Mouse (Mus musculus): Measurements from ENCODE around the gene Cacng2.
"Not testable (repeated sequence)": the region's sequence is repeated elsewhere in the genome, so short reads cannot be mapped to it uniquely, and the experiment has no call there.

Cacng2 gene

GRCm38 (mm10) chr15:78026521-78026920 is 93.3 kb downstream of the Cacng2 start:
- no peak for DNase-seq (ENCODE audit: extremely low read depth, insufficient read length, low spot score)

- DNase-seq (ENCODE audit: extremely low read depth, insufficient read length, low spot score): no peak
These were observed 95.6 kb downstream of the Cacng2 start for GRCm38 (mm10) chr15:78024211-78024610.

GRCm38 (mm10) chr15:78014046-78014445 is 105.8 kb downstream of the Cacng2 start:
- DNase-seq (ENCODE audit: extremely low read depth, insufficient read length, low spot score): no peak

DNA sequence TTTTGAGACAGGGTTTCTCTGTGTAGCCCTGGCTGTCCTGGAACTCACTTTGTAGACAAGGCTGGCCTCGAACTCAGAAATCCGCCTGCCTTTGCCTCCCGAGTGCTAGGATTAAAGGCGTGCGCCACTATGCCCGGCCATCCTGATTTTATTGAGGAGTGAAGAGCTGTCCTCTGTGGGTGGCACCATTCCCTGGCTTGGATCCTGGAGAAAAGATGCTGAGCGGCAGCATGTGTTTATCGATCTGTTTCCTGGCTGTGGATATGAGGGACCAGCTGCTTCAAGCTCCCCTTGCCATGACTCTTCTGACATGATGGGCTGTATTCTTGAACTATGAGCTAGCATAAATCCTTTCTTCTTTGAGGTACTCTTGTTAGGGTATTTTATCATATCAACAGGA is 111.6 kb downstream of the Cacng2 start:
- DNase-seq (ENCODE audit: extremely low read depth, insufficient read length, low spot score): not testable (repeated sequence)

DNA sequence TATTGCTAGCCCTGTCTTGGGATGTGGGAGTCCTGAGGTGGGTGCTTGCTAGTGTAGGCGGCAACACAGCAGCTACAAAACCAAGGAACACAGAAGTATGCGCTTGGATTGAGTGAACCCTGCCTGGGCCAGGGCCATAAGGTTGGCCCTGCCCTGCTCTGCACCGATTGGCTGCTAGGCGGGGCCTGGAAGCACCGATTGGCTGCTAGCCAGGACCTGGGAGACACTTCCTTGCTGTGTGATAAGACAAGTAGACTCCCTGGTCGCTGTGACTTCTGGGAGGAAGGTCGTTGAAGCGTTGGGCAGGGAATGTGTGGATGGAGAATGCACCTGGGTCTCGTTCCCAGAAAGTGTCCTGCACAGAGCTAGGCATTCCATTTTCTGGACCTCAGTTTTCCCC is 115.9 kb downstream of the Cacng2 start:
- DNase-seq (ENCODE audit: extremely low read depth, insufficient read length, low spot score): no peak

DNA sequence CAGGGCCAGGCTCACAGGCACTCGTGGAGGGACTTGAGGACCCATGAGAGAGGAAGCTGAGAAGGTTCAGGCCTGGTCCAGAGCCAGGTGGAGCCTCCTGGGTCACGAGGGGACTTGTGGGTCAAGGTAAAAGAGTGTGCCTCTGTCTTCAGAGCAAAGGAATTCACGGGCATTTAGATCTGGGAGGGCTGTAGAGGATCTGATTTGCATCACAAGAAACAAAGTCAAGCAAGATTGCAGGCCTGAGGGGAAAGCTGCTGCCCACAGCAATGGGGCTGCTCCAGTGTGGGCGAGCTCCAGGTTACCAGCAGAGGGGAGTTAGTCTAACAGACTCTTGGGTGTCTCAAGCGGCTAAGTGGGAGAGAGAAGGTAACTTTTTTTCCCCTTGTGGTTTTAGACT is 118.4 kb downstream of the Cacng2 start:
- DNase-seq (ENCODE audit: extremely low read depth, insufficient read length, low spot score): no peak

- peak; percentile 69 for DNase-seq (ENCODE audit: extremely low read depth, insufficient read length, low spot score)
These were observed 131.3 kb downstream of the Cacng2 start for GRCm38 (mm10) chr15:77988541-77988940.

DNA sequence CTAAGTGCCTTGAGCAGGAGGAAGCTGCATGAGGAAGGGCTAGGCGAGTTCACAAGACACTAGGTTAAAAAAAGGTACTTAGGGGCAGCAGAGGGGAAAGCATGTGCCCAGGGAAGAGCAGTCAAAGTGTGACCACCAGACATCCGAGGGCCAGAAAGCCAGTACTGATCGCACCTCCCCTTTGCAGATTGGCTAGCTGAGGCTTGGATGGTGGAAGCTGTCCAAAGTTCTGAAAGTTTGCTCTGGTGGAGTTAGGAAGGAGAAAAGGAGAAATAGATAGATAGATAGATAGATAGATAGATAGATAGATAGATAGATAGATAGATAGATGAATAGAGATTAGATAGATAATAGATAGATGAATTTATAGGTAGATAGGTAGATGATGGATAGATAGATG is 136.4 kb downstream of the Cacng2 start:
- DNase-seq (ENCODE audit: extremely low read depth, insufficient read length, low spot score): no peak

DNA sequence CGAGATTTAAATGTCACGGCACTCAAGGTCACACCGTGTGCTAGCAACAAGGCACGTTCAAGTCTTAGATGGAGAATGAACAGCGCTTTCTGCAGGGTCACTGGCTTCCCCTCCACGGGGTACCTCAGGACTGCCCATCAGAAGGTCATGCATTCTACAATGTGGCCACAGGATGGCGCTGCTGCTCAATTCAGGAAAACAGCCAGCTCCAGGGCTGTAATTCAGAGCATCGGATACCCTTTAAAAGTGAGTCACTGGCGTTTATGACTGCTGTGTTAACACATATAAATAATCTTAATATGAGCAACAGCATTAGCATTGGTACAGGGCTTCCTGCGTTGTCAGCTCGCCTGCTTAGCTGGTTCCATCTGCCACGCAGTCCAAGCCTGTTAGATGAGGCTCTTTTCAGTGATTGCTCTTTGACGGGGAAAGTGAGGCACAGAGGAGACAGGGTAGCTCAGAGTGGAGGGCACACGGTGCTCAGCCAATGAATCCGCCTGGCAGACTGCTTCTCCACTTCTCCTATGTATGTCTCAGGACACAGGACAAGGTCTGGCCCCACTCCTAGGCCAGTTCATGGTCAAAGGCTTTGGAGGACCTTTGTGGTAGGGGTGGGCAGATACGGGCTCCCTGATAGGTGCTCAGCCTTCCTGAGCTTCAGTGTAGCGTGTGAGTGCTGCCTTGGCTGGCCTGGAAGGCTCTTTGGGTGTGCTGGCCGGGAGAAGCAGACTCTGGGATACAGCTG is 137.5 kb downstream of the Cacng2 start:
- DNase-seq (ENCODE audit: extremely low read depth, insufficient read length, low spot score): peak; percentile 53

- no peak for DNase-seq (ENCODE audit: extremely low read depth, insufficient read length, low spot score)
These were observed 138.6 kb downstream of the Cacng2 start for GRCm38 (mm10) chr15:77981181-77981680.

GRCm38 (mm10) chr15:77979427-77979865 is 140.4 kb downstream of the Cacng2 start:
- no peak for DNase-seq (ENCODE audit: extremely low read depth, insufficient read length, low spot score)

- no peak for DNase-seq (ENCODE audit: extremely low read depth, insufficient read length, low spot score)
These were observed 142.2 kb downstream of the Cacng2 start for GRCm38 (mm10) chr15:77977663-77978062.

DNA sequence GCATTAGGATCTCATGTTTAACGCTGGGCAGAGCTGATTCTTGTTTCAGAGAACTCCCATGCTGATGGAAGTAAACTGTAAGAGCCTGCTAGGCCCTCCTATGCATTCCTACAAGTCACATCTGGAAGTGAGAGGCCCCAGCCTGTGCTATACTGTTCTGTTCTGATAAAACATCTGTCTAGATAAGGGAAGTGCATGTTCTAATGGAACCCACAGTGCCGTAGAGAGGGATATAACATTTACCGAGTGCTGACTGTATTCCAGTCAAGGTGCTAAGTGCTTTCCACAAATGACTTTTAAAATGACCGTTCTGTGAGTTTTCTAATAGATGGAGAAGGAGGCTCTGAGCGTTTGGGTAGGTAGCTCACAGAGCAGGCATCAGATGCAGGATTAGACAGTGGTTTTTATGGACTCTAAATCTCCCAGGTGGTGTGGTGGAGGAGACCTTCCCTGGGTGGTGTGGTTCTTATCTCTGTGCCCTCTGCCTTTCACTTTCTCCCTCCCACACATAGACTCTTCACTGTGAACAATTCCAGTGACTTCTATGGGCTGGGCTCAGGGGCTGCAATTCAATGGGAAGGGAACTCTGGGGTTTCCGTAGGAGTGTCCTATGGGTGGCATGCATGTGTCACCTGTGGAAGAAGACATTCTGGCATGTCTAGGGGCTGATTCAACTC is 145.5 kb downstream of the Cacng2 start:
- DNase-seq (ENCODE audit: extremely low read depth, insufficient read length, low spot score): no peak

- peak; percentile 96 for DNase-seq (ENCODE audit: extremely low read depth, insufficient read length, low spot score)
These were observed 149.1 kb downstream of the Cacng2 start, which contains the start of gene Eif3d for GRCm38 (mm10) chr15:77970470-77971292. Gene Eif3d (minus strand): TSS chr15:77970813.

- no peak for DNase-seq (ENCODE audit: extremely low read depth, insufficient read length, low spot score)
These were observed 149.8 kb downstream of the Cacng2 start for GRCm38 (mm10) chr15:77969940-77970469.

GRCm38 (mm10) chr15:77965117-77965528 is 154.7 kb downstream of the Cacng2 start:
- DNase-seq (ENCODE audit: extremely low read depth, insufficient read length, low spot score): no peak

GRCm38 (mm10) chr15:77962447-77962846 is 157.4 kb downstream of the Cacng2 start:
- no peak for DNase-seq (ENCODE audit: extremely low read depth, insufficient read length, low spot score)

DNA sequence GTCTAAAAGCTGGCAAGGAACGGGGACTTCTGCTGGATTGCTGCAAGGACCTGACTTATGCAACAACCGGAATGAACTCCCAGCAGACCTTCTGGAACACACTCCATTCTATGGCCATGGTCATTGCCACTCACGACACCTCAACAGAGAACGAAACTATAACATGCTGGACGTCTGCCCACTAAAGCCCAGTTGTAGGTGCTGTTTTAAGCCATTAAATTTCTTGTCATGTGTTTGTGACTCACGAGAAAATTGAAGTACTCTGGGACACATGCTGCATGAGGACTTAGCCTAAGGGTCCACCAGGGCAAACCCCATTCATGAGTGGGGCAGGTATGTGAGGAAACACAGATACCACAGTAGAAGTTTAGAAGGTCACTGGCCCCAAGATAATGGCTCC is 159.1 kb downstream of the Cacng2 start:
- DNase-seq (ENCODE audit: extremely low read depth, insufficient read length, low spot score): no peak

- no peak for DNase-seq (ENCODE audit: extremely low read depth, insufficient read length, low spot score)
These were observed 161.8 kb downstream of the Cacng2 start for GRCm38 (mm10) chr15:77958071-77958470.

- DNase-seq (ENCODE audit: extremely low read depth, insufficient read length, low spot score): no peak
These were observed 162.2 kb downstream of the Cacng2 start for GRCm38 (mm10) chr15:77957625-77958024.

DNA sequence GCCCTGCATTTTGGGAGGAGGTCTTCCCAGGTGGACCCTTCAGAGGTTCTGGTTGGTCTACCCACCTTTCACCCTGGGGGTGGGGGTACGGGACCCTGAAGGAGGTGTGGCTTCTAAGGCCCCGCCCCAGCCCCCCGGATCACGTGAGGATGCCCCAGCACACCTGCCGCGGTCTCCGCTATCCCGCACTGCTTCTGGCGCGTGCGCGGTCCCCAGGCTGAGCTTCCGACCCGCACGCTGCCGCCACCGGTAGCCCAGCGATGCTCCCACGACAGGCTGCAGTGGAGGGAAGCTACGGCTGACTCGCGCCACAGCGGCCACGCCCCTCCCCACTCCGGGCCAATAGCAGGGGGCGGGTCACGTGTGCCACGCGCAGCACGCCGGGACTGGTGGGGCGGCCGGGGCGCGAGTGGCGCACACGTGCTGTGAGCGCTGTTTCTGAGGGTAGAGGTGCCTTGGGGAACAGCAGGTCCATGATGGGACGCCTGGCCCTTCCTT is 163.4 kb downstream of the Cacng2 start, which contains the start of gene Foxred2:
Gene Foxred2, minus strand, starts transcription at position 319 of the 498 bp plus-strand sequence.
- peak; percentile 82 for DNase-seq (ENCODE audit: extremely low read depth, insufficient read length, low spot score)

Data from 3134 (cell line).